Mouse (Mus musculus): ENCODE data around the gene Prkcd.

DNA sequence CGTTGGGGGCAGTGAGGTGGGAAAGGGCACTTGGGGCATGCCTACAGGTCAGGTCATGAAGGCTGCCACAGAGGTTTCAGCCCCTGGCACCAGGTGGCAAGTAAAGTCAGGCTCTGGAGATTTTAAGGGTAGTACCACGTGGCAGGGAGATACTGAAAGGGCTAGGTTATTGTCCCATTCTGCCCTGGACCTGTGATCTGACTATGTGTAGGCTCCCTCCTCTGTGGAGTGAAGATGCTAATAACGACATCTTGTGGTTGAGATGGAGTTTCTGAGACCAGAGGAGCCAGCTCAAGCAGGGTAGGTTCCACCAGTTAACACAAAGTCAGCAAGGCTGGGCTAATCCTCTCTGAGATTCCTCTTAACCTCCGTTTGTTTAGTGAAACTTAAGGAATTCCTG is 3.8 kb upstream of the Prkcd start:
- TF ChIP-seq CTCF (IDR thresholded peaks at IDR 0.05; ENCODE audit: control insufficient read depth, insufficient read depth, insufficient read length) = no peak
- TF ChIP-seq USF1 (IDR thresholded peaks at IDR 0.05; ENCODE audit: low read depth) = no peak
- no peak for TF ChIP-seq MAX (IDR thresholded peaks at IDR 0.05)
- TF ChIP-seq CEBPB (IDR thresholded peaks at IDR 0.05; ENCODE audit: low read depth) = no peak
- TF ChIP-seq FOSL1 (IDR thresholded peaks at IDR 0.05; ENCODE audit: insufficient read depth, low read length, poor library complexity, severe bottlenecking) = no peak
- no peak for TF ChIP-seq MYOD1 (IDR thresholded peaks at IDR 0.05; ENCODE audit: control insufficient read depth, insufficient read length, low read depth)
